Mouse (Mus musculus) adrenal gland, adult 8-10 months (tissue): ENCODE measurements around the gene Slc41a3. TPM values are rescaled to one million over a fixed set of nuclear protein-coding genes. Genes with fewer than 3 reads are reported as not detected.

Experiments
- DNase-seq: peaks from one replicate; pipeline ENCODE4 v3.0.0; 2022
- microRNA-seq, 2 experiments: library from miRNA; unstranded; fragments of <30 nt; microRNA quantifications; one replicate each; pipeline ENCODE4 v1.2.0; 2022
- total RNA-seq, 4 experiments: library from RNA; stranded (reverse); gene quantifications; 2 replicates each; pipeline ENCODE4 v1.2.4; 2022

Gene Slc41a3
- total RNA-seq, 4 experiments from 2014 or later, result 21.5 to 72.6 (median 39.6) TPM

DNA sequence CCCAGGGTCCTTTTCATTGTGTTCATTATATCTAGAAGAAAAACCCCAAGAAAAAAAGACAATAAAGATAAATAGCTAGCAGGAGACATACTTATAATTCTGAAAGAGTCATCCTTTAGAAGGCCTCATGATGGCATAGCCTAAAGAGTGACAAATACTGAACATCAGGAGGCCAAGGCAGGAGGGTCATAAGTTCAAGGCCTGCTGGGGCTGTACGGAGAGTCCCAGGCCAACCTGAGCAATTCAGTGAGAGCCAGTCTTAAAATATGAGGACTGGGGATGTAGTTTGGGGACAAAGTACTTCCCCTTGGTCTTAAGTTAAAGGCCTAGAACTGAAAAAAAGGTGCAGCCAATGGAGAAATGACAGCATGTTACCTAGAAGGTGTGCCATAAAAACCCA, 82.3 kb downstream of the Slc41a3 start:
- no peak for DNase-seq

- DNase-seq, result no peak
Observed at GRCm38 (mm10) chr6:90688003-90688402, 83.5 kb downstream of the Slc41a3 start.

DNA sequence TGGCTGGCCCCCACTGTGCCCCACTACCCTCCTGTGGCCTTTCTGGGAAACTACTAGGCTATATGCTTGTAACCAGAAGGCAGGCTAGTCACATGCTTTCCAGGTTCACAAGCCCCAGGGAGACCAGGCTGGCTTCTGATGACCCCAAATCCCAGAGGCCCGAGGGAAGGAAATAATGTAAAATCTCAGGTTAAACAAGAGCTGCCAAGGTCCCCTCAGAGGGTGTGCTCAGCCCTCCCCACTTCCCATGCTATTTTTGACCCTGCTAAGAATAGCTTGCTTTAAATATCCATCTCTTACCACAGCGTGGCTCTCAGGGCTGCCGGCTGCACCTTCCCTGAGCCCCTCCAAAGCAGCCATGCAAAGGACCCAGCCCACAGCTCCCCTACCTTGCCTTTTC, 84.2 kb downstream of the Slc41a3 start:
- DNase-seq, result no peak

GRCm38 (mm10) chr6:90689500-90689899, 85.0 kb downstream of the Slc41a3 start:
- no peak for DNase-seq

GRCm38 (mm10) chr6:90691935-90692334, 87.4 kb downstream of the Slc41a3 start:
- DNase-seq, result peak; percentile 72

GRCm38 (mm10) chr6:90692404-90692803, 87.9 kb downstream of the Slc41a3 start:
- DNase-seq, result no peak

DNA sequence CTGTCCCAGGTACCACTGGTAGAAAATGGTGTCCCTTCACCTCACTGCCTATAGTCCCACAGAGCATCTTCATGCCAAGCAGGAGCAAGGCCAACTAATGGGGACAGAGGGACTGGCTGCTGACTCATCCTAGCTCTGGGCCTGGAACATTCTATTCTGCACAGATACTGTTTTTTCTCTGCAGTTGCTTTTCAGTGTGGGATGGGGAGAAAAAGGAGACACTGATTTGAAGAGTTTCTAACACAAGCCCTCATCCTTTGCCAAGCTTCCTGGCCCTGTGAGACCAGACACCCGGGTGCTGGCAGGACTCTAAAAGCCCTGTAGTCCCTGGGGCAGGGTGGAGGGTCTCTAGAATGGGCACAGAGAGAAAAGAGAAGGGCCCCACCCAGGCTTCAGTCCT, 91.2 kb downstream of the Slc41a3 start:
- DNase-seq, result peak; percentile 59

Small RNA genes lying within 50 kb of the gene (microRNA-seq; reads per million reads assigned to microRNA genes)
- 0 reads per million in 2 experiments for gene Gm24816

Other genes starting within 250 kb of the Slc41a3 start
- gene Zxdc, start 235.2 kb upstream of the Slc41a3 start, total RNA-seq, result 10 to 100 TPM; 23.2 to 35.3 (median 27.3) TPM
- gene Cfap100, start 175.9 kb upstream of the Slc41a3 start, total RNA-seq, result 1 to 10 TPM in 1 of 4 experiments, under 1 TPM in 2, not detected in 1; 0.23 to 2.5 (median 0.30) TPM
- gene Klf15, start 142.1 kb upstream of the Slc41a3 start, total RNA-seq, result 10 to 100 TPM; 18.3 to 30.6 (median 27.6) TPM
- 100 to 1,000 TPM; 137 to 222 (median 182) TPM for gene Aldh1l1, start 118.3 kb upstream of the Slc41a3 start, total RNA-seq